Mouse (Mus musculus) bone marrow, adult 2 months (tissue): Measurements from ENCODE around the gene Aff2. TPM values are rescaled to one million over a fixed set of nuclear protein-coding genes. Genes with fewer than 3 reads are reported as not detected.

Source experiments
- H3K27ac ChIP-seq: fragments of 200-500 bp; 2 replicates; pipeline ENCODE4 v1.5.1; 2012; ENCODE audit warnings: low read depth, mild to moderate bottlenecking, control low read depth, inconsistent platforms, low read length; ENCODE audit not compliant: control insufficient read depth, poor library complexity, insufficient read depth
- H3K4me1 ChIP-seq: fragments of 200-500 bp; 2 replicates; pipeline ENCODE4 v1.6.1; 2011; ENCODE audit warnings: low read length; ENCODE audit not compliant: control insufficient read depth, insufficient read depth
- H3K4me3 ChIP-seq: fragments of 200-500 bp; replicated peaks from 2 replicates; pipeline ENCODE3; 2011; ENCODE audit warnings: mild to moderate bottlenecking, low read depth, low read length, control low read depth; ENCODE audit not compliant: control insufficient read depth
- CTCF ChIP-seq: fragments of 200-500 bp; IDR thresholded peaks from 2 replicates; pipeline ENCODE4 v1.5.1; 2011; ENCODE audit warnings: low read length, control low read depth; ENCODE audit not compliant: control insufficient read depth, insufficient read depth
- POLR2A ChIP-seq: fragments of 200-500 bp; IDR thresholded peaks from 2 replicates; pipeline ENCODE4 v1.6.1; 2011; ENCODE audit warnings: low read depth, mild to moderate bottlenecking, control low read depth, low read length, borderline replicate concordance; ENCODE audit not compliant: control insufficient read depth
- WGBS: fragments of 180-500 bp; shearing (Covaris S2); methylation state at CpG from one replicate; pipeline ENCODE4 v1.1.7; 2018; 5-methylcytosine and 5-hydroxymethylcytosine counted together
- polyA plus RNA-seq: library from polyadenylated mRNA; stranded (reverse); fragments of >200 nt; gene quantifications from 2 replicates; pipeline ENCODE4 v1.2.4, GENCODE M21; 2011; ENCODE audit warnings: low replicate concordance; ENCODE audit not compliant: missing spikeins, insufficient read depth, insufficient read length

Gene Aff2
- polyA plus RNA-seq, 1 experiment = not detected

DNA sequence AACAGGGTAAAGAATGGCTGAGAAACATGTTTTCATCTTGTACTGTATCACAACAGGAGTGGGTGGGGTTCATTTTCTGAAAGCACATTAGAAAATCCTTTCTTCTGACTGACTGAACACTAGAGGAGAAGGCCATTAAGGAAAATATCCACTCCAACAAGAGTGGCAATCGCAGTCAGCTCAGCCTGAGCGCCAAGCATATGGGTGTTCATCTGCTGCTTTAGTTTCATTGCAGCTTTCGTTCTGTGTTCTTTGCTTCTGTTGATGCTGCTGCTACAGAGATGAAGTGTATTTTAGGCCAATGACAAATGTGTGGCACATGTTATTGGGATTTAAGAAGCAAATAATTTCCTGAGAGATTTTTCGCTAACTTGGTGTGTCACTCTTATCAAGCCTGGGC lies 451.7 kb downstream of the Aff2 start:
- H3K27ac ChIP-seq = no peak overlapping the region
- no peak for TF ChIP-seq POLR2A
- TF ChIP-seq CTCF = no peak
- H3K4me1 ChIP-seq = no peaks in the 10 kb centered on the region
- WGBS = 89% methylated on average over 4 of the region's 4 CpGs
- H3K4me3 ChIP-seq = no peak overlapping the region

DNA sequence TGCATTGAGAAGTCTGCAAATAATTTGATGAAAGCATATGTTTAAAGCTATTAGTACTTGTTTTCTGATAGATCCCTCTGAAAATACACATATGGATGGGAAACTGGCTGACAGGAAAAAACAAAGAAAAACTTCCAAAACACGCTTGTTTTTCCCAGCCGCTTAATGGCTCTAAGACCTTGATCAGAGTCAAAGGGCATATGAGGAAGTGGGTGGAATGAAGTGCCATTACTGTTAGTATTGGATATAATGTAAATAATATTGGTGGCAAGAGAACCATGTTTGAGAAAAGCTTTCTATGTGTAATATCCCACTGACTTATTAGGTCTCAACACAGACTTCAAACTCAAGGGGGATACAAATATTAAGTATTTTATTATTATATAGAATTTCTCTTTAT lies 455.0 kb downstream of the Aff2 start:
- TF ChIP-seq POLR2A = no peak
- 91% methylated on average over 2 of the region's 2 CpGs for WGBS
- Histone ChIP-seq H3K4me1 (no peaks in the 10 kb centered on the region), H3K27ac (no peak overlapping the region), H3K4me3 (no peak overlapping the region)

DNA sequence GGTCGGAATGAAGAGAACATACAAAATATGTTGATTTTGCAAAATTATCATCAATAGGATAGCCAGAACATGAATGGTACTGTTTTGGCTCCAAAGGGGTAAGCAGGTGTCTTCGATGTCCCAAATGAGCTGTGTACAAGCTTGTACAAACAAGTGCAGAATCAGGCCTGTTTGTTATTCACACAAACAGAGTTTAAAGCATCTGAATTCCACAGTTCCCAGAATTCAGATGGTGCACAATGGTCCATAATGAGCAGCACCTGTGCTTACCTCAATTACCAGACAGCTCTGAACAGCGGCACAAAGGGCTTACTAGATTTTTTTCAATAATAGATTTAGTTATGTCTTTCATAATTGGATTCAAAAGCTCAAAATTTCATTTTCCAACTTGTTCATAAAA lies 457.6 kb downstream of the Aff2 start:
- Histone ChIP-seq H3K4me1 (no peaks in the 10 kb centered on the region), H3K27ac (no peak overlapping the region), H3K4me3 (no peak overlapping the region)
- TF ChIP-seq POLR2A (no peak), CTCF (no peak)
- WGBS = 86% methylated on average over 3 of the region's 3 CpGs

- TF ChIP-seq POLR2A (no peak), CTCF (no peak)
- WGBS = 71% methylated on average over 5 of the region's 5 CpGs
- Histone ChIP-seq H3K4me1 (no peaks in the 10 kb centered on the region), H3K4me3 (no peak overlapping the region), H3K27ac (no peak overlapping the region)
Measured at GRCm38 (mm10) chrX:69818188-69818587, 458.1 kb downstream of the Aff2 start.

DNA sequence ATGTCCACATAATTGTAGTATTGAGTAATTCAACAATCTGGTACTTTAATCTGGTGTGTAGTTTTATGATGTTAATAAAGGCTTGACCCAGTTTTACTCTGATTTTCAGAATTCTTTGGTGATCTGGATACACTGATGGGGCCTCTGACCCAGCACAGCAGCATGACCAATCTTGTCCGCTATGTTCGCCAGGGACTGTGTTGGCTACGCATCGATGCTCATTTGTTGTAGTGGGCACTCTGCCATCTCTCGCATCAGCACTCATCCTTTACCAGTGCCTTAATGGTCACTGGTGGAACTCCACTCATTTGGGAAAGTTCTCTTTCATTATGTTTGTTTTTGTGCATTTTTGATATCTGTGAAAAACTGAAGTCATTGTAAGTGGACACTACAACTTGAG lies 507.5 kb downstream of the Aff2 start:
- Histone ChIP-seq H3K4me1 (no peaks in the 10 kb centered on the region), H3K27ac (no peak overlapping the region), H3K4me3 (no peak overlapping the region)
- TF ChIP-seq CTCF (no peak), POLR2A (no peak)
- WGBS = 80% methylated on average over 5 of the region's 5 CpGs

- Histone ChIP-seq H3K4me1 (no peaks in the 10 kb centered on the region), H3K27ac (no peak overlapping the region), H3K4me3 (no peak overlapping the region)
- TF ChIP-seq CTCF (no peak), POLR2A (no peak)
- WGBS = 35% methylated on average over 3 of the region's 3 CpGs
Measured at GRCm38 (mm10) chrX:69891713-69892112, 531.6 kb downstream of the Aff2 start.
